Mouse (Mus musculus): ENCODE measurements around the gene Bcl7a.

- TF ChIP-seq NANOG (IDR thresholded peaks at IDR 0.05; ENCODE audit: borderline replicate concordance, low read length) (no peak), CTCF (conservative IDR thresholded peaks at IDR 0.05; ENCODE audit: low read length) (no peak), POU5F1 (IDR thresholded peaks at IDR 0.05; ENCODE audit: borderline replicate concordance, low read length) (no peak)
Observed at GRCm38 (mm10) chr5:123359431-123359830, 15.8 kb downstream of the Bcl7a start.

Data from E14TG2a.4 (cell line).